Mouse (Mus musculus) neutrophil, adult 83 days (primary cell): ENCODE measurements around the gene Tns3. TPM values are rescaled to one million over a fixed set of nuclear protein-coding genes. Genes with fewer than 3 reads are reported as not detected.

Experiments used
- total RNA-seq, 2 experiments: library from RNA; stranded (reverse); gene quantifications; one replicate each; pipeline ENCODE4 v1.2.4; 2023

The Tns3 gene
- total RNA-seq: 10 to 100 TPM; 34.8 to 35.1 TPM

GRCm38 (mm10) chr11:8664393-8664743 lies at the start of gene Tns3:
Gene Tns3 (minus strand): TSS chr11:8664535.

